Mouse (Mus musculus) adrenal gland (tissue): ENCODE measurements around the gene Metrn.

ENCODE experiments used
- intact Hi-C: fragments of 180-260 bp; cut with DNase I; formaldehyde crosslinking; loops from one replicate; pipeline ENCODE4 v1.15.1; 2025

Metrn gene

GRCm38 (mm10) chr17:25777948-25778347, 19.0 kb downstream of the Metrn start:
- intact Hi-C loops, result no loop called here

GRCm38 (mm10) chr17:25775318-25776062, 21.4 kb downstream of the Metrn start:
- intact Hi-C loops, result no loop called here

- intact Hi-C loops, result loop anchor here (2.0 to 5.0 kb wide), 2 partner anchors 29 to 36 kb away; partner anchors contain the start of gene Mslnl
Observed at GRCm38 (mm10) chr17:25773549-25774120, 23.3 kb downstream of the Metrn start, which contains the start of gene Narfl. Narfl (plus strand) TSS chr17:25773776.

GRCm38 (mm10) chr17:25769331-25769730, 27.6 kb downstream of the Metrn start:
- intact Hi-C loops, result no loop called here

GRCm38 (mm10) chr17:25765886-25766285, 31.1 kb downstream of the Metrn start:
- intact Hi-C loops, result no loop called here

GRCm38 (mm10) chr17:25762591-25762990, 34.3 kb downstream of the Metrn start:
- intact Hi-C loops, result no loop called here

- intact Hi-C loops, result no loop called here
Observed at GRCm38 (mm10) chr17:25761561-25761970, 35.4 kb downstream of the Metrn start.

- intact Hi-C loops, result no loop called here
Observed at GRCm38 (mm10) chr17:25760148-25760547, 36.8 kb downstream of the Metrn start.

GRCm38 (mm10) chr17:25757691-25758090, 39.2 kb downstream of the Metrn start:
- intact Hi-C loops, result no loop called here

- intact Hi-C loops, result no loop called here
Observed at GRCm38 (mm10) chr17:25756378-25757242, 40.3 kb downstream of the Metrn start.

- intact Hi-C loops, result no loop called here
Observed at GRCm38 (mm10) chr17:25755627-25756377, 41.1 kb downstream of the Metrn start.

- intact Hi-C loops, result no loop called here
Observed at GRCm38 (mm10) chr17:25755086-25755485, 41.9 kb downstream of the Metrn start.

- intact Hi-C loops, result no loop called here
Observed at GRCm38 (mm10) chr17:25754241-25754640, 42.7 kb downstream of the Metrn start, which contains the start of gene Msln. Msln (minus strand) TSS chr17:25754378.

GRCm38 (mm10) chr17:25751446-25751845, 45.5 kb downstream of the Metrn start:
- intact Hi-C loops, result no loop called here

GRCm38 (mm10) chr17:25749314-25749713, 47.6 kb downstream of the Metrn start:
- intact Hi-C loops, result no loop called here

GRCm38 (mm10) chr17:25748238-25748637, 48.7 kb downstream of the Metrn start:
- intact Hi-C loops, result no loop called here

- intact Hi-C loops, result no loop called here
Observed at GRCm38 (mm10) chr17:25744311-25744710, 52.6 kb downstream of the Metrn start.

- intact Hi-C loops, result no loop called here
Observed at GRCm38 (mm10) chr17:25743831-25744230, 53.1 kb downstream of the Metrn start.
